Mouse (Mus musculus): Measurements from ENCODE around the gene Siglec1.
"Not testable (repeated sequence)": the region's sequence is repeated elsewhere in the genome, so short reads cannot be mapped to it uniquely, and the experiment has no call there.

Siglec1 gene

GRCm38 (mm10) chr2:131052862-131053418, 33.6 kb downstream of the Siglec1 start:
- no peak for DNase-seq (ENCODE audit: low read depth, low spot score)

DNA sequence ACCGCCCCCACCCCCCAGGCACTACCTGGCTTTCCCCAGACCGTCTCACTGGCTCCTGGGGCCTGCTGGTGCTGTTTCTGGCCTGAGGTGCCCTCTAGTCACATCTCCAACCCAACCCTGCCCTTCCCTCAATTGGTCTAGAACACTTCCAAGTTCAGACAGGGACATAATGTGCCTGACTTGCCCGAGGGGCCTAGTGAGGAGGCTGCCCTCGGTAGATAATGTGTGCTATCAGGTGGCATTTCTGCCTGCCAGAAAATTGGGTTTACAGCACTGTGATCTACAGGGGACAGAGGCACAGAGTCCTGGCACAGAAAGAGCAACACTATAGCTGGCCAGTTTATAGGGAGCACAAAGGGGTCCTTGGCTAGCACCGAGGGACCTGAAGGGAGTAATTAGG, 34.5 kb downstream of the Siglec1 start:
- no peak for DNase-seq (ENCODE audit: low read depth, low spot score)

DNA sequence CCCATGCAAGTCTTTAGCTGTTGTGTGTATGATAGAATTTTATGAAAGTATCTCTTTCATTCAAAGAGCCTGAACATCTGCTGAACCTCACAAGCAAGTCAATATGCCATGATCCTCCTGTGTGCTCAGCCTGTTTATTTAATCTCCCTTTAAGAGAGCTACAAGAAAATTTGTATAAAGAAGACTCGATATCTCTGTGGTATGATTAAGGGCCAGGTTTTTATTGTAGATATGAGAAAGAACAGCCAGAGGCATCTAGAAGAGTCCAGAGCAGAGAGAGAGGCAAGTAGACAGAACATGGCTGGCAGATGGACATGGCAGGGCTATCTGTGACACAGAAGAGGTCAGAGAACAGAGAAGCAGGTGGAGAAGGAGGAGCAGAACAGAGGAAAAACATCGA, 40.5 kb downstream of the Siglec1 start:
- no peak for DNase-seq (ENCODE audit: low read depth, low spot score)

- no peak for DNase-seq (ENCODE audit: low read depth, low spot score)
Measured at GRCm38 (mm10) chr2:131044989-131045720, 41.4 kb downstream of the Siglec1 start.

DNA sequence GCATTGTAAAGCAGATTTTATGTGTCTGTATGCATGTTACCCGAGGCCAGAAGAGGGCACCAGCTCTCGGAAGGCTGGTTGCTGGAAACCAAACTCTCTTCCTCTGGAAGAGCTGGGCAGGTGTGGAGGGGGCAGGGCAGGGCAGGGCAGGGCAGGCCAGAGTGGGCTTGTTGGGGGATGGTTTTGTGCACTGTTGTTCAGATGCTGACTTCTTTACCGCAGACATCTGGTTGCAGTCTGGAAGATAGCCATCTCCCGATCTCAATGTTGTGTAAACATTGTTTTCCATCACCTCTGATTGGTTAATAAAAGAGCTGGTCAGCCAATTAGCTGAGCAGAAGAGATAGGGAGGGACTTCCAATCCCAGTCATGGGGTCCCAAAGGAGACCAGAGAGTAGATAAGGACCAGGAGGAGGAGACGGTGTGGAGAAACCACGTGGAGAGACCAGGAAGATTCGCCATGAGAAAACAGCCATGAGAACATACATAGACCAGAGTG, 42.2 kb downstream of the Siglec1 start:
- DNase-seq (ENCODE audit: low read depth, low spot score): no peak

DNA sequence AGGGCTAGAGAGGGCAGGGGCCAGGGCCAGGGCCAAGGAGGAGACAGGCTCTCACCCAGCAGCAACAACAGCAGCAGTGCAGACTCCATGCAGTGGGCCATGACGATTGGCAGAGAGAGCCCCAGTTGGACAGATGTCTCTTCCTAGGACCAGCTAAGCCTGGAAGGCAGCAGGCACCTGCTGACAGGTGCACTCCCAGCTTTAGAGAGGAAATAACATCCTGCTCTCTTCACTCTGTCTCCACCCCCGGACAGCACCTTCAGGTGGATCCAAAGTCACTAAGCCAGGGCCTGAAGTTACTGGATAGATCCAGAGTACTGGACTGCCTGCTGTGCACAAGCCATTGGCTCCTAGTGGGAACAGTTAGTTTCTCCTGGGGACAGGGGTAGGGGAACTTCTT, 43.6 kb downstream of the Siglec1 start, which contains the start of gene Gfra4:
TSS of gene Gfra4 (minus strand) at position 101 of the 400 bp plus-strand sequence.
- DNase-seq (ENCODE audit: low read depth, low spot score): no peak

DNA sequence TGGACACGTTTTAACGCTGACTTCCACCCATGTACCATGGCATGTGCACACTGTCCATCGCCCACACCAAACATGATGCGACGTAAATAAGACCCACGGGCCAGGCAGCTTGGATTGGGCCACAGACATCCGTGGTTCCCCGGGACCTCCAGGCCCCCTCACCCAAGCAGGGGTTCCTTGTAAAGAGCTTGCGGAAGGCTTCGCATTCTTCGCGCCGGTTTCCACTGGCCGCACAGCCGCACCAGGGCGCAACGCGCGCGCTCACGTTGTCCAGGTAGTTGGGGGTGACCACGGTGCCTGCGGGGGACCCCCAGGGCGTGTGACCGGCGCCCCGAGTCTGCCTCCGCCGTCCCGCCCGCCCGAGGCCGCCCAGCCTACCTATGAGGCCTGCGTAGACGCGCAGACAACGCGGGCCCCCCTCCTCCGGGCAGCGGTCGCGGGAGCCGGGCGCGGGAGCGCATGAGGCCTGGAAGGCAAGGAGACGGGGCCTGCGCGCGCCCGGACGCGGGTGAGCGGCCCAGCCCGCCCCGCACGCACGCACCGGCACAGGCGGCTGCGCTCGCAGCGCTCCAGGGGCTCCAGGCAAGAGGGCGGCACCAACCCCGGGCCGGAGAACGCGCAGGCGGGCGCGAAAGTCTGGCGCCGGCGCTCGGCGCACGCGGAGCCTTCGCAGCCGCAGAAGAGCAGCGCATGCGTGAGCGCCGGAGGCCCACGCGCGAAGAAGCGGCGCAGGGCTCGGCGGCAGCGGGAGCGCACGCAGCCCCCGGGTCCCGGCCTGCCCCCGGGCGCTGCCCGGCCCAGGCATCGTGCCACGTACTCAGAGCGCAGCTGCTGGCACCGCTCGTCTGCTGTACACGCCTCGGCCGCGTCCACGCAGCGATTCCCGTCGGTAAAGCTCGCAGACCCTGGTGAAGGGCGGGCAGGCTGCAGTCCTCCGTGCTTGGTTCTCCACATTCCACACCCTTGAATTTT, 45.4 kb downstream of the Siglec1 start:
- no peak for DNase-seq (ENCODE audit: low read depth, low spot score)

DNA sequence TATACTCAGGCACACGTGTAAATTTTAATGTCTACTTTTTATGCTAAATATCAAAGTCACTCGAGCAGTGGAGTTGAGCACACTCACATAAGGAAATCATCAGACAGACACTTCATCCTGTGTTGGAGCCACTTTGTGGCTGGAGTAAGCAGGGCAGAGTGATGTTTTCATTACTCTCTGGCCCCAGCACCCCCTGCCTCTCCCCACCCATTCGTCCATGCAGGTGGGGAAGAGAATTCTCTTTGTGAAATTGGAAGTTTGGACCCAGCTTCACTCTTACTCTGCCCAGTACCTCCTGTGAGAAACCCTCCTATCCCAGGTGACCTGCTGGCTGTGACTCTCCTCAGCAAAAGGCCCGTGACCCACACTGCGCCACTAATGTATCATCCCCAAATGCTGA, 47.9 kb downstream of the Siglec1 start:
- DNase-seq (ENCODE audit: low read depth, low spot score): no peak

- DNase-seq (ENCODE audit: low read depth, low spot score): no peak
Measured at GRCm38 (mm10) chr2:131038197-131038596, 48.4 kb downstream of the Siglec1 start.

DNA sequence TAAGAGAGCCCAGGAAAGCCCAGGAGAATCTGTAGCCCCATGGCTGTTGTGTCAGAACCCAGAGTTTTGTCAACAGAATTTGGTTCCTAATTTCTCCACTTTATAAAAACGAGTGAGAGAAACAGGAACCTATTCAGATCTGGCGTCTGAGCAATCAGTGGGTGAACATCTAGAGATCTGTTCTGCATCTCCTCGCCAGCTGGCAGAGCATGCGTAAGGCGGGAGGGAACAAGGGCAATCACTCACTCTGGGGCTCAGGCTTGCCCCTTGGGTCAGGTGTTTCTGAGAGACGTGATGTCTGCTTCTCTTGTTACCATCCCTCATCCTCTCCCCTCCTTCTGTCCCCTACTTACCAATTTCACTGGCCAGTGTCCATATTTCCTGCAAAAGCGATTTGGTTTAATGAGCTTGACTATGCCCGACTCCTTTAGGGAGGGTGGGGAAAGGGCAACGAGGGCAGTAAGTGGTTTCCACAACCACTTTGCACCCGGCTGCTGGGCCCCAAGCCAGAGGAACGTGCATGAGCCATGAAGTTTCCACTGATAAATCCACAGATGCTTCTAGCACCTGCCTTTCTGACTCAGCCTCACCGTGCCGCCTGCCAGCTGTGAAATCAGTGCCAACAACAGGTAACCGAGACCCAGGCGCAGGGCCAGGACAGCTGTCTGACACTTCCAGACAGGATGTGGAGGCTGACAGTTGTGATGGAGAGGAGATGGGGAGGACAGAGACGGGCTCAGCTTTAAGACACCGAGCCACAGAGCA, 49.2 kb downstream of the Siglec1 start:
- DNase-seq (ENCODE audit: low read depth, low spot score): no peak

DNA sequence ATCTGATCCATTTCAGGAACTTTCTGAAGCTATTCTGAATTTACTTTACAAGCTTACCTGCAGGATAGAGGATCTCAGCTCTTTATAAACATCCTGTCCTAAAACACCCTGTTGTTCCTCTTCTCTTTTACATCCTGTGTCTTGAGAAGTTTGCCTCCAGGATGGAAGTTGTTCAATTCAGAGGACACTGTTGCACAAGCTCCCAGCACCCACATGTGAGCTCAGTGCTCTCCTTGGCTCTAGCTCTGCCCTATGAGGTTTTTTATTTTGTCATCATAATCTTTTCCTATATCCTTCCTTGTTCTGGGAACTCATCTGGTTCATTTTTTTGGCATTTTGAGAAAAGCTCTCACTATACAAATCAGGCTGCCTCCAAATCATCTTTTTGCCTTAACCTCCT, 49.8 kb downstream of the Siglec1 start:
- no peak for DNase-seq (ENCODE audit: low read depth, low spot score)

- no peak for DNase-seq (ENCODE audit: low read depth, low spot score)
Measured at GRCm38 (mm10) chr2:131036343-131036742, 50.2 kb downstream of the Siglec1 start.

GRCm38 (mm10) chr2:131031406-131031805, 55.2 kb downstream of the Siglec1 start:
- not testable (repeated sequence) for DNase-seq (ENCODE audit: low read depth, low spot score)

- no peak for DNase-seq (ENCODE audit: low read depth, low spot score)
Measured at GRCm38 (mm10) chr2:131030998-131031397, 55.6 kb downstream of the Siglec1 start.

DNA sequence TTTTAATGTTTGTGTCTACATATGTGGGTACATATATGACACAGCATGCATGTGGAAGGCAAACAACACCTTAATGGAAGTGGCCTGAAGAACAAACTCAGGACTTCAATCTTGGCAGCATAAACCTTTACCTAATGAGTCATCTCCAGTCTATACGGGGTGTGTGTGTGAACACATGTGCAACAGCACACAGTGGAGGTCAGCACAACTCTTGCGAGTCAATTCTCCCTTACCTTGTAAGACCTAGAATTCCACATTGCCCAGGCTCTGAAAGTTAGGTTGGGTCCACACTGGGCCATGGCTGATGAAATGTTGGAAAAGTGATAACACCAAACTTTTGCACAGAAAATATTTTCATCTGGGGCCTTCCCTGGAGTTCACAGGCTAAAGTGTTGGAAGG, 56.0 kb downstream of the Siglec1 start:
- no peak for DNase-seq (ENCODE audit: low read depth, low spot score)

DNA sequence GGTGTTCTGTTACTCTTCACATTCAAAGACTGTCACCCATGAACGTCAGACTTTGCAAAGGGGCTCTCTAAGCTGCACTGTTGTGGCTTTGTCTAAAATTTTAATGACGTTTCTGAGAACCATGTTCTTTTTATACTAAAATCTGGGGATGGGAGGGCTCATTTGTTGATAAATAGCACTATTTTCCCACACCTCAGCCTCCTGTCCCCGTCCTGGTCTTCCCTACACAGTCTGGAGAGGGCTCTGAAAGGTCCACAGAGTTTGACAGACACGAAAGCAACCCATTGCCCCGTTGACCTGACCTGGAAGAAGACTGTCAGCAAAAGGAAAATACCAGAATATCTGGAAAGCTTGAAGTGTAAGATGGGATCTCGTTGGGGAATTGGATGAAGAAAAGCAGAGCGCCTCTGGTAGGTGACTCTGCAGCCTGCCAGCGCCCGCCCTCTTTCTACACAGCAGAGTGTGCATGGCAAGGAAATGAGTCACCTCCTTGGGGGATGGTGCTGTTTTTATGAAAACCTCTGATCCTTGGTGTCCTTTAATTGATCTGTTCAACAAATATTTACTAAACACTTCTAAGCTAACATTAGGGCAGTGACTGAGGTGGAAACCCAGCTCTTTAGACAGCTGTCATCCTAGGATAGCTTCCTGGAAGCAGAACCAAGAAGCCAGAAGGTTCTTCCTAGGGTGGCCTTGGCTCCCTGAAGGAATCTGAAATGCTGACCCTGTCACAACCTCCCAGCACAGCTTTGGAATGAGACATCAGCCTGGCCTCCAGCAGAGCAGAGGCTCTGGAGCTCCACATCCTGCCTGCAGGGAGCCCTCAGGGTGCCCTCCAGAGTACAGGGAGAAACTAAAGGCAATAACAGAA, 57.3 kb downstream of the Siglec1 start:
- DNase-seq (ENCODE audit: low read depth, low spot score): no peak

DNA sequence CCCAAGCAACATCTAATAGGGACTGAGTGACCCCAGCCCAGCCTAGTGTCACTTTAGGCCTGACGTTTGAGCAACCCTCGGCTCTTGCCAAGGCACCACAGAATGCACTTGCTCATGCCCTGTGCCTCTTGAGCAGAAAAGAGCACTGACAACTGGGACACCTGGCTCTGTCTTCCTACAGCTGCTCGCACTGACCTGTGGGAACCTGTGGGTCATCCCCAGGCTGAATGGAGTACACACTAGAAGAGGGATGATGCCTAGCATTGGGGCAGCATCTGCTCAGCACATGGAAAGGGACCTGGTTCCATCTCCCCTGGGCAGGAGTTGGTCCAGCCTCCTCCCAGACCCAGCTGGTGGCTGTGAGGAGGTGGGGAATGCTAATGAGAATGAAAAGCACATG, 59.6 kb downstream of the Siglec1 start:
- no peak for DNase-seq (ENCODE audit: low read depth, low spot score)

GRCm38 (mm10) chr2:131025230-131025629, 61.3 kb downstream of the Siglec1 start:
- DNase-seq (ENCODE audit: low read depth, low spot score): no peak
